Mouse (Mus musculus): ENCODE results near the gene Cbx8. TPM values are rescaled to one million over a fixed set of nuclear protein-coding genes. Genes with fewer than 3 reads are reported as not detected.

Gene Cbx8
- polyA plus RNA-seq, 1 experiment = 7.4 TPM

DNA sequence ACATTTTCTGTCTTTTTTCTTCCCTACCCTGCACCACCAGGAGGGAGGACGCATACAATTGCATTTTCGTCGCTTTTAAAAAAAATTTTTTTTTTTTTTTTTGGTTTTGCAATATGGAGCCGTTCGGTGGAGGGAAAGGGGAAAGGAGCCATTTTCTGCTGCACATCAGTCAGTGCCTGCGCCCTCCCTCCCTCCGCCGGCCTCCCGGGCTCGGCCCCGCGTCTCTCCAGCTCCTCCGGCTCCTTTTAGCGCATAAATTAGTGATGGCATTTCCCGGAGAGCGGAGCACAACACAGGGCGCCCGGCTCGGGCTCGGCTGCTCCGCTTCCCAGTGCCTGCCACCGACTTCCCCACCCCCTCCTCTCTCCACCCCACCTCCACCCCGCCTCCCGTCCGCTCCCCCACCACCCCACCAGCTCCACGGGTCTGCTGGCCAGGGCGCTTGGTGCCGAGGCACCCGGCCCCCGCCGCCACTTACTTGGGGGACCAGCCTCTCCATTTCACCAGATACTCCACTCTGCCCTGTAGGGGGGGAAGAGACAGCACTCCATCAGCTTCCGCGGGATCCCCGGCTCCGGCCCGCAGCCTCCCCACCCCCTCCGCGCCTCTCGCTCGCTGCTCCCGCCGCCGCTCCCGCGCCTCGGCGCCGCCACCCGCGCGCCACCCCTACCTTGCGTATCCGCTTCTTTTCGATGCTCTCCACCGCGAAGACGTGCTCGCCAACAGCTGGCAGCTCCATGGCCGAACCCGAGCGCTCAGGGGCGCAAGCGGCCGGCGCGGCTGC lies 44.7 kb upstream of the Cbx8 start:
- under 1% methylated on average over 65 of the region's 66 CpGs for WGBS
- Histone ChIP-seq H3K4me1 (ENCODE audit: control insufficient read depth, insufficient read depth, low read length) (peaks cover 3% of the 10 kb centered on the region), H3K4me3 (replicated peaks; ENCODE audit: control insufficient read depth, low read depth, low read length) (peak overlapping the region; percentile 94), H3K27ac (ENCODE audit: control insufficient read depth, insufficient read depth, low read depth, low read length, poor library complexity) (peak overlapping the region; percentile 95)
- no peak for TF ChIP-seq POLR2A (IDR thresholded peaks at IDR 0.05; ENCODE audit: borderline replicate concordance, control insufficient read depth, low read depth, low read length)
- no peak for TF ChIP-seq CTCF (IDR thresholded peaks at IDR 0.05; ENCODE audit: control insufficient read depth, insufficient read depth, low read length)

DNA sequence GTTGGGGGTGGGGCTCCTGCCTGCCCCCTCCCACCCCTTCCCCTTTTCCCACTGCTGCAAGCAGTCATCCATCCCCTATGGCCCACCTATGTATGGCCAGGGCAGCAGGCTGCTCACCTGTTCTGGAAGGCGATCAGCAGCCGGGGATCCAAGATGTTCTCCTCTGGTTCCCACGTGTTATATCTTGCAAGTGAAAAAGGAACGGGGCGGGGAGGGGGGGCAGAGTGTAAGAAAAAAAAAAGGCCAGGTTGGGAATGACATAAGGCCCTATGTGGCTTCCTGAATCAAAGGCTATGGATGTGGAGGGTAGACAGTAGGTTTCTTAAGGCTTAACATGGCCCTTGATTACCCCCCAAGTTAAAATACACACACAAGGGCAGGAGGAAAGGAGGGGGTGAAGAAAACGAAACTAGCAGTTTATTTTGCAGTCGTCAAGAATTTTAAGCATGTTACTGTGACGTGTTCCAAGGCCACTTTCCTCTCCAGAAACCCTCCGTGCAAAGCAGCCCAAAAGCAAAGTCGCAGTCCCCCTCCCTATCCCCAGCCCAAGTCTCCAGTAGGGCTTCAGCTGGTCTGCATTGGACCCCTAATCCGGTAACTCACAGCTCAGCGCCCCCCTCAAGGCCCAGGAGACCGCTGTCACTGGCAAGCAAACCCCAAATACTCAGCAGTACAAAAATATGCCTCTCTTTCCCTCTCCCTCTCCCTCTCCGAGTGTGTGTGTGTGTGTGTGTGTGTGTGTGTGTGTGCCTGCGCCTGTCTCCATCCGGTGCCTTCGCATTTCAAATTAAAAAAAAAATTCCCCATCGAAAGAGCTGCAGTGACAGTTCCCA lies 43.9 kb upstream of the Cbx8 start:
- TF ChIP-seq POLR2A (IDR thresholded peaks at IDR 0.05; ENCODE audit: borderline replicate concordance, control insufficient read depth, low read depth, low read length) (no peak), CTCF (IDR thresholded peaks at IDR 0.05; ENCODE audit: control insufficient read depth, insufficient read depth, low read length) (no peak)
- H3K27ac ChIP-seq (ENCODE audit: control insufficient read depth, insufficient read depth, low read depth, low read length, poor library complexity) = peak overlapping the region; percentile 70
- peaks cover 3% of the 10 kb centered on the region for H3K4me1 ChIP-seq (ENCODE audit: control insufficient read depth, insufficient read depth, low read length)
- H3K4me3 ChIP-seq (replicated peaks; ENCODE audit: control insufficient read depth, low read depth, low read length) = peak overlapping the region; percentile 94
- 1% methylated on average over 18 of the region's 18 CpGs for WGBS

DNA sequence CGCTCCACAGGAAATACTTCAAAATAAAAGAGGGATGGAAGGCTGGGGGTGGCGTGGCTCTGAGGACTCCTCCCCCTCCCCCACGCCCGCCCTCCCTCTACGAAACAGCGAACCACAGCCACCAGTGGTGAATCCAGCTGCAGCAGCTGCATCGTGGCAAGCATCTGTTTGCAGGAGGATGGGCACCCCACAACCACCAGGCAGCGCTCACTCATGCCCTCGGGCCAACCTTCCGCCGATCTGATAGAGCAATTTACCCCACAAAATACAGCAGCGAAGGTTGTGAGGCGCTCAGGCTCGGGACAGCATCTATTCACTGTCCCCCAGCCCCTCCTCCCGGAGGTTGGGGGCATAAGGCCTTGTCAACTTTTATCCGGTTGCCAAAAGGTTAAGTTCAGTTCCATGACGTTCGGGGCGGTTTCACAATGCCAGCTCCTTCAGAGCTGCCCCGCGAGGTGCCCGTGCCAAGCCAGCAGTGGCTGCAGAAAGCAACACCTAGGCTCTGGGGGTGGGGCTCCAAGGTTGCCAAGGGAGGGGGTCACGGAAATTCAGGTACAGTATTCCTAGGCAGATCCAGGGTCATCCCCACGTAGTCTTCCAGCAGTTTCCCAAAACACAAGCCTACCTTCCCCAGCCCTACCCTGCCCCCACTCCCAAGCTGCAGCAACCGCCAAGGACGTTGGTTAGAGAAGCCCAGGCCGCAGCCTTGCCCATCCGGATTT lies 43.1 kb upstream of the Cbx8 start:
- Histone ChIP-seq H3K27ac (ENCODE audit: control insufficient read depth, insufficient read depth, low read depth, low read length, poor library complexity) (peak overlapping the region; percentile 68), H3K4me1 (ENCODE audit: control insufficient read depth, insufficient read depth, low read length) (peaks cover 5% of the 10 kb centered on the region), H3K4me3 (replicated peaks; ENCODE audit: control insufficient read depth, low read depth, low read length) (peak overlapping the region; percentile 94)
- TF ChIP-seq CTCF (IDR thresholded peaks at IDR 0.05; ENCODE audit: control insufficient read depth, insufficient read depth, low read length) = 0 out of 2 replicates have a peak, but pooled peaks have one; percentile 18
- 0 out of 2 replicates have a peak, but pooled peaks have one; percentile 13 for TF ChIP-seq POLR2A (IDR thresholded peaks at IDR 0.05; ENCODE audit: borderline replicate concordance, control insufficient read depth, low read depth, low read length)
- WGBS = under 1% methylated on average over 28 of the region's 28 CpGs

DNA sequence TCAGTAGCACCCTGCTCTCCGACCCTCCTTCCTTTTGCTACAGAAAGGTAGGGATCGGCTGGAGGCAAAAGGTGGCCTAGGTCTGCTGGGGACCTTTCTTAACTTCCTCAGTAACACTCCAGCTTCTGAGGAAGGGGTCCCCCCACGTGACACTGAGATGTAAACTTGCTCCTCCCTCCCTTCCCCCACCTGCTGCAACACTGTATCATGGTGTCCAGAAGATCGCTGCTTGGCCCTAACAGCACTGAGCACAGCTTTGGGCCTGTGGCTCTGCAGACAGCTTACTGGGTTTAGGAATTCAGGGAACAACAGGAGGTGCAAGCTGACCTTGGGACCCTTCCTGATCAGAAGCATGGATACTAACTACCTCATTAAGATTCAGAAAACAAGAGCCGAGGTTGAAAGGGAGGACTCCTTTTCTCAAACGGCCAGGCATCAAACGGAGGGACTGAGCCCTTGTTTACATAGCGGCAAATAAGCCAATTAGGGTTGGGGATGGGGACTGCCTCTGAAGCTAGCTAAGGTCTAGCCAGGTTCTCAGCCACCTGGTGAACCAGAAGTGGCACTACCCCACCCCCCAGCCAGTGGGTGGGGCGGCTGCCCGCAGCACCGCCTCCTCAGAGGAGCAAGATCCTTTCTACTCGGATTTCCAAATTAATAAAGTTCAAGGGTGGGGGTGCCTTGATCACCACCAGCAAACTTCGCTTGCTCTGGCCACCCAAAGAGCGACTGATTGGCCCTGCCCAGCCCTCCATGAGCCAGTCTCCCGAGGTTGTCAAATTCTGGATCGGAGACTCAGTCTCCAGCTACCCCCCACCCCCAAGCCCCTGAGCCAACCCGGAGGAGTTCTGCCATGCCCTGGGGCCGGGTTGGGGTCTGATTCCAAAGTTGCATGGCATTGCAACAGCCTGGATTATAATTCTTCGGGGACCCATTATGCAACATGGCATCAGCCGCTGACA lies 42.1 kb upstream of the Cbx8 start:
- WGBS = 38% methylated on average over 20 of the region's 20 CpGs
- Histone ChIP-seq H3K4me1 (ENCODE audit: control insufficient read depth, insufficient read depth, low read length) (peaks cover 5% of the 10 kb centered on the region), H3K4me3 (replicated peaks; ENCODE audit: control insufficient read depth, low read depth, low read length) (peak overlapping the region; percentile 0), H3K27ac (ENCODE audit: control insufficient read depth, insufficient read depth, low read depth, low read length, poor library complexity) (no peak overlapping the region)
- TF ChIP-seq CTCF (IDR thresholded peaks at IDR 0.05; ENCODE audit: control insufficient read depth, insufficient read depth, low read length) (no peak), POLR2A (IDR thresholded peaks at IDR 0.05; ENCODE audit: borderline replicate concordance, control insufficient read depth, low read depth, low read length) (no peak)

DNA sequence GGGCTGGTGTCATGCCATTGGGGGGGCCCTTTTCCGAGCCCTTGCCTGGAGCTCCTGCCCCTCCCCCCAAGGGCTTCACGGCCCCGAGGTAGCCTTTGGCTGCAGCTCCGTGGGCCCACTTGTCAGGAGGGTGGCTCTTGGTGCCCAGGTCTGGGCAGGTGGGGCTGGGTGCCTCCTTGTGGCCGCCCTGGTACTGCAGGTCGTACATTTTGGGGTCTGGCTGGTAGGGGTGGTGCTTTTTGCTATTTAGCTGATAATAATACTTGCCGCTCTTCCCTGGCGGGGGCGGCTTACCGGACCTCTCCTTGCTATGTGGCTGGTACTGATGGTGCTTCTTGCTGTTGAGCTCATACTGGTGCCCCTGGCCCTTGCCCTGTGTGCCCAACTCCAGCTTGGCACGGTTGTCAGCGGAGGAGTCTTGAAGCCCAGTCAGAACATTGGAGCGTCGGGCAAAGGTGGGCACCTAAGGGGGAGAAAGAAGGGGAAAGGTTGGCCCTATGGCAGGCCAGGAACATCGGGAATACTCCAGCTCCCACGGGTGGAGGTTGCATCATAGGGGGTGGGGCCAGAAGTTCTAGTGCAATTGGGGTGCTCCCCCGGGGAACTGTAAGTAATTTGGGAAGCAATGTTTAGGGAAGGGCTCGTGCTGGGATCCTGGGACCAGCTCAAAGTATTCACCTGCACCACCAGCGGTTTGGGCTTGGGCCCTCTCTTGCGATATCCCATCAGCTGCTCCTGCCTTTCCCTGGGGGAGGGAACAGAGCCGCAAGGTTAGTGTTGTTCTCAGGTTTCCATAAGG lies 41.3 kb upstream of the Cbx8 start:
- Histone ChIP-seq H3K27ac (ENCODE audit: control insufficient read depth, insufficient read depth, low read depth, low read length, poor library complexity) (no peak overlapping the region), H3K4me1 (ENCODE audit: control insufficient read depth, insufficient read depth, low read length) (peaks cover 3% of the 10 kb centered on the region), H3K4me3 (replicated peaks; ENCODE audit: control insufficient read depth, low read depth, low read length) (no peak overlapping the region)
- WGBS = 66% methylated on average over 21 of the region's 21 CpGs
- peak; percentile 53; the same call in 1 of the 2 replicates for TF ChIP-seq CTCF (IDR thresholded peaks at IDR 0.05; ENCODE audit: control insufficient read depth, insufficient read depth, low read length)
- TF ChIP-seq POLR2A (IDR thresholded peaks at IDR 0.05; ENCODE audit: borderline replicate concordance, control insufficient read depth, low read depth, low read length) = no peak

DNA sequence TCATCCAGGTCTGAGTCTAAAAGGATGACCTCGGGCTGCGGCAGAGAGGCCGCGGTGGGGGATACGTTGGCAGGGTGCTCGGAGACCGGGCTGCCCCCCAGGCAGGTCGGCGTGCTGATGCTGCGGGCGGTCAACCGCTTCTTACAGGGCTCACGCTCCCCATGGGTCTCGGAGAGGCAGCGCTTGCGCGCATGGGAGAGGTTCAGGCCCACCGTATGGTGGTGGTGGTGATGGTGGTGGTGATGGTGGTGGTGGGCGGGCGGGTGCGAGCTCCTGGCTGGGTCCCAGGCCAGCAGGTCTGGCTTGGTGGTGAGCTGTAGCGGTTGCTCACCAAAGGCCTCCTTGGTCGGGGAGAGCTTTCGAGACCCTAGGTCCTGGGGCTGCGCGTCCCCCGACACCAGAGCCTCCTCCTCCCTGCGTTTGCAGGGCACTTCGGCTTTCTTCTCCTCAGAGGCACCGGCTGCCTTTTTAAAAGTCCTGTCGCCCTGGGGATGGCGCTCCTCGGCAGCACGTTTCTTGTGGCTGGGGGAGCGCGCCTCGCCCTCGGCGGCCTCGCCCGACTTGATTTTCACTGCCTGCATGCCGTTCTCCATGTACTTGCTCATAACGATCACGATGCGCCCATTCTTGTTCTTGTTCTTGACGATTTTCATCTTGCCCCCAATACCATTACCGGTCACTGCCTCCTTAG lies 40.5 kb upstream of the Cbx8 start:
- TF ChIP-seq CTCF (IDR thresholded peaks at IDR 0.05; ENCODE audit: control insufficient read depth, insufficient read depth, low read length) (no peak), POLR2A (IDR thresholded peaks at IDR 0.05; ENCODE audit: borderline replicate concordance, control insufficient read depth, low read depth, low read length) (no peak)
- Histone ChIP-seq H3K4me3 (replicated peaks; ENCODE audit: control insufficient read depth, low read depth, low read length) (no peak overlapping the region), H3K27ac (ENCODE audit: control insufficient read depth, insufficient read depth, low read depth, low read length, poor library complexity) (no peak overlapping the region), H3K4me1 (ENCODE audit: control insufficient read depth, insufficient read depth, low read length) (peaks cover 3% of the 10 kb centered on the region)
- WGBS = 91% methylated on average over 47 of the region's 47 CpGs

All from bone marrow, adult 2 months (tissue).